Mouse (Mus musculus): ENCODE measurements around the gene Chrne. TPM values are rescaled to one million over a fixed set of nuclear protein-coding genes. Genes with fewer than 3 reads are reported as not detected.

The Chrne gene
- total and polyA plus RNA-seq, 3 experiments: not detected

DNA sequence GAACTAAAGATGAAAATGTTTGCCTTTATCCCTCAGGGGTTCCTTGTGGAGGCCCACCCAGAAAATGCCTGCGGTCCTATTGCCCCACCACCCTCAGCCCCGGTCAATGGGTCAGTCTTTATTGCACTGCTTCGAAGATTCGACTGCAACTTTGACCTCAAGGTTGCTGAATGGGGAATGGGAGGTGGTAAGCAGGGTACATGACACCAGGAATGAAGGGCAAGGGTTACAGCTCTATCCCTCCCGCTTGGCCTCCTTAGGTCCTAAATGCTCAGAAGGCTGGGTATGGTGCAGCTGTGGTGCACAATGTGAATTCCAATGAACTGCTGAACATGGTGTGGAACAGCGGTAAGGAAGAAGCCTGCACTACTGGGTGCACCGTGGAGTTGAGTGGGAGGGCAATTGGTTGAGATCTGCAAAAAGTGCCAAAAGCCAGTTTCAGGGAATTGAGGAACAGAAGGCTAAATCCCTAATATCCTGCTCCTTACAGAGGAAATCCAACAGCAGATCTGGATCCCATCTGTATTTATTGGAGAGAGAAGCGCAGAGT, 30.2 kb upstream of the Chrne start:
- Histone ChIP-seq H3K9ac (ENCODE audit: low read depth, low read length) (no peak overlapping the region), H3K79me2 (replicated peaks; ENCODE audit: control insufficient read depth, insufficient read depth, low read length) (peaks cover 7% of the 10 kb centered on the region), H3K4me3 (no peak overlapping the region), H3K27ac (no peak overlapping the region), H3K36me3 (ENCODE audit: control insufficient read depth, insufficient read depth, low read length) (peaks cover 32% of the 10 kb centered on the region), H3K4me1 (ENCODE audit: control insufficient read depth, insufficient read depth, low read length) (peaks cover 15% of the 10 kb centered on the region), H3K27me3 (ENCODE audit: control insufficient read depth, insufficient read depth, low read length) (no peaks in the 10 kb centered on the region)
- intact Hi-C loops (cut with DNase I): loop anchor here (5.0 kb wide), 1 partner anchor 38 kb away; the partner anchor contains the start of gene Camta2
- WGBS: 71% methylated on average over 8 of the region's 8 CpGs
- peak in 1 of 2 experiments; percentile 20 for DNase-seq
- TF ChIP-seq EP300 (IDR thresholded peaks at IDR 0.05; ENCODE audit: insufficient read depth, low read depth, low read length) (no peak), CTCF (IDR thresholded peaks at IDR 0.05) (no peak), POLR2A (IDR thresholded peaks at IDR 0.05; ENCODE audit: insufficient read depth, low read depth, low read length) (no peak)

DNA sequence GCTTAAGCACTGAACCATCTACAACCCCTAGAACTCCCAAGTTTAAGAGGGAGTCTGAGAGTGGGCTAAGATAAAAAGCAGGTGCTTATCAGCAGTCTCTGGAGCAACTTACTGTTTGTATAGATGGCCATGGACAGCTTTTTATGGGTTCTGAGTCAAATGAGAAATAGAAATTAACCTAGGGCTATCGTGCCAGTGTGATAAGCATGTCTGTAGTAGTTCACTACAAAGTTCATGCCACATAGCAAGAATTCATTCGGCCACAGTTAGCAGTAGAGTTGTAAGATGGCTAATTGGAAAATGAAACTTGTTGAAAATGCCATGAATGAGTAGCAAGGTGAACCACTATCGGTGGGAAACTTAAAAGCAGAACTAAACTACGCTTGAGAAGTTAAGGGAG, 29.5 kb upstream of the Chrne start:
- peaks cover 4% of the 10 kb centered on the region for H3K79me2 ChIP-seq (replicated peaks; ENCODE audit: control insufficient read depth, insufficient read depth, low read length)
- DNase-seq: no peak
- H3K4me1 ChIP-seq (ENCODE audit: control insufficient read depth, insufficient read depth, low read length): peaks cover 15% of the 10 kb centered on the region
- WGBS: 44% methylated on average over 4 of the region's 4 CpGs
- no peak overlapping the region for H3K9ac ChIP-seq (ENCODE audit: low read depth, low read length)
- H3K27ac ChIP-seq: no peak overlapping the region
- peaks cover 33% of the 10 kb centered on the region for H3K36me3 ChIP-seq (ENCODE audit: control insufficient read depth, insufficient read depth, low read length)
- H3K27me3 ChIP-seq (ENCODE audit: control insufficient read depth, insufficient read depth, low read length): no peaks in the 10 kb centered on the region
- intact Hi-C loops (cut with DNase I): loop anchor here (5.0 kb wide), 1 partner anchor 39 kb away; the partner anchor contains the start of gene Camta2
- H3K4me3 ChIP-seq: peak overlapping the region; percentile 83; the same call in 1 of the 2 replicates
- no peak for TF ChIP-seq EP300 (IDR thresholded peaks at IDR 0.05; ENCODE audit: insufficient read depth, low read depth, low read length)
- TF ChIP-seq POLR2A (IDR thresholded peaks at IDR 0.05; ENCODE audit: insufficient read depth, low read depth, low read length): 0 out of 2 replicates have a peak, but pooled peaks have one; percentile 3

DNA sequence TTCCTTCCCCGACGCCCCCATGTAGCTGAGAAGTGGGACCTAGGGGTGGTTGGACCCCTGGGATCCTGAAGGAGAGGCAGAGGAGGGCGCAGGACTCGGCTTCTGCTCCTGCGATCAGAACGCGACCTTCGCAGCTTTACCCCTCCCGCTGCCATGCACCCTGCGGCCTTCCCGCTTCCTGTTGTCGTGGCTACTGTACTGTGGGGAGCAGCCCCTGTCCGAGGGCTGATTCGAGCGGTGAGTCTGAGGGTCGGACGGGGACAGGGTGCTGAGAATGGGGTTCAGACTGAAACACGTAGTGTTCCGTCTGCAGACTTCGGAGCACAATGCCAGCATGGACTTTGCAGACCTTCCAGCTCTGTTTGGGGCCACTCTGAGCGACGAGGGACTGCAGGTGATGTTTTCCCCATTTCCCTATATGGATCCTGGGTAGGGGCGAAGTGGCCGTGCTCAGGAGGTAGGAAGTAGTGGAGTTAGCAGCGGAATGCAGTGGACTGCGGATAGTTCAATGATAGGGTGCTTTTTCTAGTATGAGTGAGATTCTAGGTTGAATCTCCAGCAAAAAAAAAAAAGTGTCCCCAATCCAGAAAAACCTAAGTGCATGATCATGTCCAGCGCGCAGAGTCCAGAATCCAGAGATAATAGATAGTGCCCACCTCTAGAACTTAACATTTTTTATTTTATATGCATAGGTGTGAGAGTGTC, 28.9 kb upstream of the Chrne start:
- peak overlapping the region; percentile 81 for H3K9ac ChIP-seq (ENCODE audit: low read depth, low read length)
- TF ChIP-seq CTCF (IDR thresholded peaks at IDR 0.05): no peak
- TF ChIP-seq POLR2A (IDR thresholded peaks at IDR 0.05; ENCODE audit: insufficient read depth, low read depth, low read length): no peak
- no peak for TF ChIP-seq EP300 (IDR thresholded peaks at IDR 0.05; ENCODE audit: insufficient read depth, low read depth, low read length)
- peak overlapping the region; percentile 83 for H3K4me3 ChIP-seq
- H3K79me2 ChIP-seq (replicated peaks; ENCODE audit: control insufficient read depth, insufficient read depth, low read length): peaks cover 4% of the 10 kb centered on the region
- DNase-seq: peak; percentile 64 to 66
- H3K36me3 ChIP-seq (ENCODE audit: control insufficient read depth, insufficient read depth, low read length): peaks cover 31% of the 10 kb centered on the region
- peak overlapping the region; percentile 95 for H3K27ac ChIP-seq
- H3K4me1 ChIP-seq (ENCODE audit: control insufficient read depth, insufficient read depth, low read length): peaks cover 15% of the 10 kb centered on the region
- WGBS: 2% methylated on average over 28 of the region's 28 CpGs
- intact Hi-C loops (cut with DNase I): loop anchor here (2.0 to 5.0 kb wide), 3 partner anchors 21 to 53 kb away; partner anchors contain the start of genes Camta2, Inca1, Kif1c and Spag7
- H3K27me3 ChIP-seq (ENCODE audit: control insufficient read depth, insufficient read depth, low read length): no peaks in the 10 kb centered on the region

DNA sequence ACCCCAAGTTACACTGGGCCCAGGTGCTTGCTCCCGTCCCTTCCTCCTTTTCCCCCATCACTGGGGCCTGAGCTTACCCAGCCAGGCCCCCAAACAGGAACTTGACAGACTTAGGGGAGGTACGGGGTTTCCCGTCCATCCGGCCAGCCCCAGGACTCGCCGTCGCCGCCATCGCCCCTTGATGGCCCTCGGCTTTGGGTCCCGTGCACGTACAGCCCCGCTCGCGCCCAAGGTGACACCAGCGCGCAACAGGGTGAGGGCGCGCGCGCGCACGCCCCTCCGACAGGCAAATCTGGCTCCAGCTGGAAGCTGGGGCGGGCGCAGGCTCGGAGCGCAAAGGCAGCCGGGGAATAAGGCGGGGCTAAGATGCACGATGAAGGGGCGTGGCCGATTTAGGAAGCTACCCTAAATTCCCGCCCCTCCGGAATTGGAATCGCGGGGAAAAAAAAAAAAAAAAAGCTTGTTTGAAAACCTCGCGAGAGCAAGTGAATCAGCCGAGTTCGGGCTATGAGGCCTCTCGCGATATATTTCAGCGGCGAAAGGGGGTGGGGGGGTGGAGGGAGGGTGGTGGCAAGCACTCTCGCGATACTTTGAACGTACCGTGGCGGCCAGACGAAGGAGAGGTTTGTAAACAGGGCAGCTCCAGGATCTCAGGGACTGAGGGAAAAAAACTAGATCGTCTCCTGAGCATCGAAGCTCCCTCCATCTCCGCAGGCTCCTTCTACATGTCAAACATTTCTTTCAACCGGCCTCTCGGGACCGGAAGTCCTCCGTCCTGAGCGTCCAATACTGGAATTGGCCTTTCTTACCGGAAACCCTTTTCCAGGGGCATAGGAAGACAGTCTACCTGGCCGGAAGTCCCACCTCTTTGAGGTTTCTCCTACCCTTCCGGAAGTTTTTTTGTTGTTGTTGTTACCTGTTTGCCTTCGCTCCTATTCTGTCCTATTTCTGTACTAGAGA, 28.0 kb upstream of the Chrne start, which contains the start of the genes Rnf167 and Slc25a11:
Gene Rnf167, plus strand, starts transcription at position 545 of the 960 bp plus-strand sequence.
Gene Slc25a11, minus strand, starts transcription at position 789 of the 960 bp plus-strand sequence.
- H3K4me1 ChIP-seq (ENCODE audit: control insufficient read depth, insufficient read depth, low read length): peaks cover 14% of the 10 kb centered on the region
- no peaks in the 10 kb centered on the region for H3K27me3 ChIP-seq (ENCODE audit: control insufficient read depth, insufficient read depth, low read length)
- peak; percentile 94 to 97 for DNase-seq
- peak within 1 kb of the TSS; percentile 96 for H3K27ac ChIP-seq
- peaks cover 24% of the 10 kb centered on the region for H3K36me3 ChIP-seq (ENCODE audit: control insufficient read depth, insufficient read depth, low read length)
- peak within 1 kb of the TSS; percentile 85 for H3K9ac ChIP-seq (ENCODE audit: low read depth, low read length)
- WGBS: under 1% methylated on average over 63 of the region's 63 CpGs
- H3K4me3 ChIP-seq: peak within 1 kb of the TSS; percentile 83
- intact Hi-C loops (cut with DNase I): loop anchor here (2.0 to 5.0 kb wide), 3 partner anchors 22 to 54 kb away; partner anchors contain the start of genes Camta2, Inca1, Kif1c and Spag7
- TF ChIP-seq CTCF (IDR thresholded peaks at IDR 0.05) (peak; percentile 14; the same call in 1 of the 2 replicates), POLR2A (IDR thresholded peaks at IDR 0.05; ENCODE audit: insufficient read depth, low read depth, low read length) (peak; percentile 89), EP300 (IDR thresholded peaks at IDR 0.05; ENCODE audit: insufficient read depth, low read depth, low read length) (peak; percentile 69; the same call in 1 of the 2 replicates)
- H3K79me2 ChIP-seq (replicated peaks; ENCODE audit: control insufficient read depth, insufficient read depth, low read length): peaks cover 4% of the 10 kb centered on the region

DNA sequence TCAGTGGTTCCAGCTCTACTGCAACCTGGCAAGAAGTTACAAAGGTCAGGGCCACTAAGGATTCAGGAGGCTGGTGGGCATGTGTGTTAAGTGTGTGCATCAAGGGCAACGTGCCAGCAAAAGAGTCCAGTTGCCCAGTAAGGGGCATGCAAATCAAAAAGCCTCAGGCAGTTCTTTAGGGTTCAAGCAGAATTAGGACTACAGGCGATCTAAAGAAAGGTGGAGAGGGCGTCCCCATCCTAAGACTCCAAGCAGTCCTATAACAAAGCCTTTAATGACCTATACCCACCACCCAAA, 27.2 kb upstream of the Chrne start:
- 21% methylated on average over 3 of the region's 3 CpGs for WGBS
- DNase-seq: no peak
- H3K79me2 ChIP-seq (replicated peaks; ENCODE audit: control insufficient read depth, insufficient read depth, low read length): peaks cover 4% of the 10 kb centered on the region
- peak overlapping the region; percentile 60 for H3K4me3 ChIP-seq
- H3K4me1 ChIP-seq (ENCODE audit: control insufficient read depth, insufficient read depth, low read length): peaks cover 12% of the 10 kb centered on the region
- H3K27me3 ChIP-seq (ENCODE audit: control insufficient read depth, insufficient read depth, low read length): no peaks in the 10 kb centered on the region
- H3K36me3 ChIP-seq (ENCODE audit: control insufficient read depth, insufficient read depth, low read length): peaks cover 18% of the 10 kb centered on the region; the same call in 1 of the 2 replicates
- H3K27ac ChIP-seq: peak overlapping the region; percentile 96
- no peak for TF ChIP-seq CTCF (IDR thresholded peaks at IDR 0.05)
- no peak for TF ChIP-seq EP300 (IDR thresholded peaks at IDR 0.05; ENCODE audit: insufficient read depth, low read depth, low read length)
- no peak for TF ChIP-seq POLR2A (IDR thresholded peaks at IDR 0.05; ENCODE audit: insufficient read depth, low read depth, low read length)
- H3K9ac ChIP-seq (ENCODE audit: low read depth, low read length): peak overlapping the region; percentile 85
- intact Hi-C loops (cut with DNase I): loop anchor here (2.0 to 5.0 kb wide), 3 partner anchors 23 to 55 kb away; partner anchors contain the start of genes Camta2, Inca1, Kif1c and Spag7
